Mouse (Mus musculus): ENCODE data around the gene Zmat5. TPM values are rescaled to one million over a fixed set of nuclear protein-coding genes. Genes with fewer than 3 reads are reported as not detected.

Zmat5 gene
- polyA plus RNA-seq, 1 experiment from 2014 or later = 85.5 TPM

GRCm38 (mm10) chr11:4737682-4738081, 33.2 kb downstream of the Zmat5 start:
- H3K27me3 ChIP-seq (ENCODE audit: control insufficient read depth, insufficient read depth, low read length) = peaks cover 3% of the 10 kb centered on the region; the same call in 1 of the 2 replicates
- no peaks in the 10 kb centered on the region for H3K9me3 ChIP-seq (ENCODE audit: control insufficient read depth, low read length)
- no peak overlapping the region for H3K9ac ChIP-seq (ENCODE audit: low read length)
- H3K4me2 ChIP-seq = no peak overlapping the region
- H3K4me1 ChIP-seq (ENCODE audit: control insufficient read depth, insufficient read depth, low read length) = peaks cover 9% of the 10 kb centered on the region
- no peak overlapping the region for H3K27ac ChIP-seq (ENCODE audit: low read depth, low read length)
- no peaks in the 10 kb centered on the region for H3K36me3 ChIP-seq (ENCODE audit: control insufficient read depth, insufficient read depth, low read length)
- ATAC-seq (ENCODE audit: low FRiP score) (no peak), DNase-seq (ENCODE audit: low spot score, missing footprints) (no peak)
- 86% methylated on average over 10 of the region's 10 CpGs for WGBS
- H3K4me3 ChIP-seq (ENCODE audit: low read depth, low read length) = no peak overlapping the region

GRCm38 (mm10) chr11:4738719-4739118, 34.2 kb downstream of the Zmat5 start:
- Histone ChIP-seq H3K27ac (ENCODE audit: low read depth, low read length) (no peak overlapping the region), H3K9ac (ENCODE audit: low read length) (no peak overlapping the region), H3K4me2 (no peak overlapping the region), H3K9me3 (ENCODE audit: control insufficient read depth, low read length) (no peaks in the 10 kb centered on the region), H3K4me3 (ENCODE audit: low read depth, low read length) (no peak overlapping the region), H3K36me3 (ENCODE audit: control insufficient read depth, insufficient read depth, low read length) (no peaks in the 10 kb centered on the region), H3K4me1 (ENCODE audit: control insufficient read depth, insufficient read depth, low read length) (peaks cover 9% of the 10 kb centered on the region), H3K27me3 (ENCODE audit: control insufficient read depth, insufficient read depth, low read length) (peaks cover 3% of the 10 kb centered on the region; the same call in 1 of the 2 replicates)
- DNase-seq (ENCODE audit: low spot score, missing footprints) (no peak), ATAC-seq (ENCODE audit: low FRiP score) (no peak)
- WGBS = 91% methylated on average over 16 of the region's 16 CpGs

GRCm38 (mm10) chr11:4740785-4741184, 36.3 kb downstream of the Zmat5 start:
- H3K27ac ChIP-seq (ENCODE audit: low read depth, low read length) = no peak overlapping the region
- H3K4me3 ChIP-seq (ENCODE audit: low read depth, low read length) = no peak overlapping the region
- no peak overlapping the region for H3K9ac ChIP-seq (ENCODE audit: low read length)
- WGBS = 78% methylated on average over 5 of the region's 5 CpGs
- no peak overlapping the region for H3K4me2 ChIP-seq
- no peak for DNase-seq (ENCODE audit: low spot score, missing footprints)
- H3K27me3 ChIP-seq (ENCODE audit: control insufficient read depth, insufficient read depth, low read length) = peaks cover 22% of the 10 kb centered on the region
- no peaks in the 10 kb centered on the region for H3K9me3 ChIP-seq (ENCODE audit: control insufficient read depth, low read length)
- peaks cover 5% of the 10 kb centered on the region for H3K4me1 ChIP-seq (ENCODE audit: control insufficient read depth, insufficient read depth, low read length)
- H3K36me3 ChIP-seq (ENCODE audit: control insufficient read depth, insufficient read depth, low read length) = no peaks in the 10 kb centered on the region
- ATAC-seq (ENCODE audit: low FRiP score) = no peak

GRCm38 (mm10) chr11:4744691-4745090, 40.2 kb downstream of the Zmat5 start:
- H3K4me2 ChIP-seq = no peak overlapping the region

GRCm38 (mm10) chr11:4745969-4746368, 41.5 kb downstream of the Zmat5 start:
- 1% methylated on average over 38 of the region's 39 CpGs for WGBS
- peak; percentile 36; the same call in 1 of the 2 replicates for ATAC-seq (ENCODE audit: low FRiP score)
- Histone ChIP-seq H3K27me3 (ENCODE audit: control insufficient read depth, insufficient read depth, low read length) (peaks cover 64% of the 10 kb centered on the region), H3K9ac (ENCODE audit: low read length) (peak overlapping the region; percentile 47), H3K4me2 (peak overlapping the region; percentile 98), H3K27ac (ENCODE audit: low read depth, low read length) (no peak overlapping the region), H3K4me3 (ENCODE audit: low read depth, low read length) (peak overlapping the region; percentile 52), H3K4me1 (ENCODE audit: control insufficient read depth, insufficient read depth, low read length) (peaks cover 18% of the 10 kb centered on the region), H3K9me3 (ENCODE audit: control insufficient read depth, low read length) (no peaks in the 10 kb centered on the region), H3K36me3 (ENCODE audit: control insufficient read depth, insufficient read depth, low read length) (no peaks in the 10 kb centered on the region)
- DNase-seq (ENCODE audit: low spot score, missing footprints) = peak; percentile 92

More at GRCm38 (mm10) chr11:4744691-4745090, 40.2 kb downstream of the Zmat5 start:
- WGBS = 65% methylated on average over 6 of the region's 6 CpGs
- Histone ChIP-seq H3K27me3 (ENCODE audit: control insufficient read depth, insufficient read depth, low read length) (peaks cover 59% of the 10 kb centered on the region), H3K36me3 (ENCODE audit: control insufficient read depth, insufficient read depth, low read length) (no peaks in the 10 kb centered on the region), H3K4me3 (ENCODE audit: low read depth, low read length) (no peak overlapping the region), H3K9ac (ENCODE audit: low read length) (no peak overlapping the region), H3K4me1 (ENCODE audit: control insufficient read depth, insufficient read depth, low read length) (peaks cover 18% of the 10 kb centered on the region), H3K27ac (ENCODE audit: low read depth, low read length) (no peak overlapping the region), H3K9me3 (ENCODE audit: control insufficient read depth, low read length) (no peaks in the 10 kb centered on the region)
- ATAC-seq (ENCODE audit: low FRiP score) (no peak), DNase-seq (ENCODE audit: low spot score, missing footprints) (no peak)

GRCm38 (mm10) chr11:4746733-4747132, 42.3 kb downstream of the Zmat5 start, which contains the start of gene Cabp7:
Gene Cabp7, minus strand, starts transcription at chr11:4746778.
- no peaks in the 10 kb centered on the region for H3K36me3 ChIP-seq (ENCODE audit: control insufficient read depth, insufficient read depth, low read length)
- H3K27me3 ChIP-seq (ENCODE audit: control insufficient read depth, insufficient read depth, low read length) = peaks cover 64% of the 10 kb centered on the region
- ATAC-seq (ENCODE audit: low FRiP score) (peak; percentile 10; the same call in 1 of the 2 replicates), DNase-seq (ENCODE audit: low spot score, missing footprints) (peak; percentile 90)
- H3K4me3 ChIP-seq (ENCODE audit: low read depth, low read length) = peak within 1 kb of the TSS; percentile 52
- no peak within 1 kb of the TSS for H3K27ac ChIP-seq (ENCODE audit: low read depth, low read length)
- peak within 1 kb of the TSS; percentile 98 for H3K4me2 ChIP-seq
- H3K4me1 ChIP-seq (ENCODE audit: control insufficient read depth, insufficient read depth, low read length) = peaks cover 18% of the 10 kb centered on the region
- H3K9ac ChIP-seq (ENCODE audit: low read length) = peak within 1 kb of the TSS; percentile 47
- H3K9me3 ChIP-seq (ENCODE audit: control insufficient read depth, low read length) = no peaks in the 10 kb centered on the region
- 0% methylated on average over 29 of the region's 73 CpGs for WGBS

GRCm38 (mm10) chr11:4747285-4747684, 42.8 kb downstream of the Zmat5 start:
- peak; percentile 12; the same call in 1 of the 2 replicates for ATAC-seq (ENCODE audit: low FRiP score)
- H3K9ac ChIP-seq (ENCODE audit: low read length) = peak overlapping the region; percentile 9; the same call in 1 of the 2 replicates
- no peaks in the 10 kb centered on the region for H3K9me3 ChIP-seq (ENCODE audit: control insufficient read depth, low read length)
- 3% methylated on average over 12 of the region's 12 CpGs for WGBS
- peak overlapping the region; percentile 52 for H3K4me3 ChIP-seq (ENCODE audit: low read depth, low read length)
- no peak overlapping the region for H3K27ac ChIP-seq (ENCODE audit: low read depth, low read length)
- H3K36me3 ChIP-seq (ENCODE audit: control insufficient read depth, insufficient read depth, low read length) = no peaks in the 10 kb centered on the region
- peak; percentile 91 for DNase-seq (ENCODE audit: low spot score, missing footprints)
- H3K4me1 ChIP-seq (ENCODE audit: control insufficient read depth, insufficient read depth, low read length) = peaks cover 18% of the 10 kb centered on the region
- peaks cover 63% of the 10 kb centered on the region for H3K27me3 ChIP-seq (ENCODE audit: control insufficient read depth, insufficient read depth, low read length)
- peak overlapping the region; percentile 98 for H3K4me2 ChIP-seq

GRCm38 (mm10) chr11:4750263-4750662, 45.8 kb downstream of the Zmat5 start:
- H3K9ac ChIP-seq (ENCODE audit: low read length) = no peak overlapping the region
- WGBS = 7% methylated on average over 9 of the region's 9 CpGs
- DNase-seq (ENCODE audit: low spot score, missing footprints) (no peak), ATAC-seq (ENCODE audit: low FRiP score) (no peak)
- H3K36me3 ChIP-seq (ENCODE audit: control insufficient read depth, insufficient read depth, low read length) = no peaks in the 10 kb centered on the region
- H3K4me3 ChIP-seq (ENCODE audit: low read depth, low read length) = no peak overlapping the region
- peaks cover 47% of the 10 kb centered on the region for H3K27me3 ChIP-seq (ENCODE audit: control insufficient read depth, insufficient read depth, low read length)
- H3K27ac ChIP-seq (ENCODE audit: low read depth, low read length) = no peak overlapping the region
- peaks cover 18% of the 10 kb centered on the region for H3K4me1 ChIP-seq (ENCODE audit: control insufficient read depth, insufficient read depth, low read length)
- no peak overlapping the region for H3K4me2 ChIP-seq
- no peaks in the 10 kb centered on the region for H3K9me3 ChIP-seq (ENCODE audit: control insufficient read depth, low read length)

- Histone ChIP-seq H3K9ac (ENCODE audit: low read length) (no peak overlapping the region), H3K27me3 (ENCODE audit: control insufficient read depth, insufficient read depth, low read length) (peaks cover 22% of the 10 kb centered on the region), H3K9me3 (ENCODE audit: control insufficient read depth, low read length) (no peaks in the 10 kb centered on the region), H3K36me3 (ENCODE audit: control insufficient read depth, insufficient read depth, low read length) (no peaks in the 10 kb centered on the region), H3K4me3 (ENCODE audit: low read depth, low read length) (no peak overlapping the region), H3K4me2 (no peak overlapping the region), H3K27ac (ENCODE audit: low read depth, low read length) (no peak overlapping the region), H3K4me1 (ENCODE audit: control insufficient read depth, insufficient read depth, low read length) (no peaks in the 10 kb centered on the region)
- 41% methylated on average over 10 of the region's 10 CpGs for WGBS
- DNase-seq (ENCODE audit: low spot score, missing footprints) = no peak
- ATAC-seq (ENCODE audit: low FRiP score) = no peak
Measured at GRCm38 (mm10) chr11:4752836-4753235, 48.4 kb downstream of the Zmat5 start.
